Mouse (Mus musculus) heart, embryonic 16.5 days (tissue): ENCODE measurements around the gene Prdm10. TPM values are rescaled to one million over a fixed set of nuclear protein-coding genes. Genes with fewer than 3 reads are reported as not detected.

Experiments
- ATAC-seq: fragments of 200-750 bp; cut with Nextera tagmentation; replicated peaks from 2 replicates; pipeline ENCODE4 v1.8.0; 2017; ENCODE audit warnings: moderate number of reproducible peaks; ENCODE audit not compliant: insufficient read depth, low FRiP score; ENCODE audit errors: extremely low read depth
- H3K27ac ChIP-seq: fragments of 300-500 bp; sonication (generic); 2 replicates; pipeline ENCODE4 v1.5.1; 2014; ENCODE audit warnings: mild to moderate bottlenecking, low read length, control low read depth, moderate library complexity
- H3K27me3 ChIP-seq: fragments of 300-500 bp; sonication (generic); 2 replicates; pipeline ENCODE4 v1.6.1; 2014; ENCODE audit warnings: low read length, mixed read lengths; ENCODE audit not compliant: control insufficient read depth, insufficient read depth
- H3K36me3 ChIP-seq: fragments of 300-500 bp; sonication (generic); 2 replicates; pipeline ENCODE4 v1.6.1; 2014; ENCODE audit not compliant: control insufficient read depth, insufficient read depth
- H3K4me1 ChIP-seq: fragments of 300-500 bp; sonication (generic); 2 replicates; pipeline ENCODE4 v1.6.1; 2014; ENCODE audit warnings: low read length, mixed read lengths; ENCODE audit not compliant: control insufficient read depth, insufficient read depth
- H3K4me2 ChIP-seq: fragments of 300-500 bp; sonication (generic); 2 replicates; pipeline ENCODE4 v1.6.1; 2014; ENCODE audit warnings: low read depth, mild to moderate bottlenecking, control low read depth, low read length
- H3K4me3 ChIP-seq: fragments of 300-500 bp; sonication (generic); 2 replicates; pipeline ENCODE4 v1.5.1; 2014; ENCODE audit warnings: mild to moderate bottlenecking, control low read depth, low read length
- H3K9ac ChIP-seq: fragments of 300-500 bp; sonication (generic); 2 replicates; pipeline ENCODE4 v1.6.1; 2014; ENCODE audit warnings: low read length, control low read depth
- H3K9me3 ChIP-seq: fragments of 300-500 bp; sonication (generic); replicated peaks from 2 replicates; pipeline ENCODE4 v1.6.1; 2016; ENCODE audit warnings: low read length; ENCODE audit not compliant: control insufficient read depth
- WGBS: fragments of 180-500 bp; shearing (Covaris S2); extraction: QIAGEN DNeasy Blood & Tissue Kit; methylation state at CpG from one replicate; pipeline ENCODE4 v1.1.7; 2014; 5-methylcytosine and 5-hydroxymethylcytosine counted together
- polyA plus RNA-seq: library from polyadenylated mRNA; unstranded; fragments of >200 nt; fragmentation: Nextera tagmentation; extraction: Ambion mirVana; gene quantifications from 2 replicates; pipeline ENCODE4 v1.2.1, GENCODE M21; 2015

Prdm10 gene
- polyA plus RNA-seq, 1 experiment from 2014 or later: 3.5 TPM

- WGBS: 75% methylated on average over 3 of the region's 3 CpGs
- H3K27me3 ChIP-seq: no peaks in the 10 kb centered on the region
- no peak for ATAC-seq
- no peak overlapping the region for H3K27ac ChIP-seq
- H3K9me3 ChIP-seq: no peaks in the 10 kb centered on the region
- peaks cover 9% of the 10 kb centered on the region for H3K36me3 ChIP-seq
- H3K4me1 ChIP-seq: no peaks in the 10 kb centered on the region
- H3K4me3 ChIP-seq: no peak overlapping the region
- no peak overlapping the region for H3K9ac ChIP-seq
- no peak overlapping the region for H3K4me2 ChIP-seq
Observed at GRCm38 (mm10) chr9:31330816-31331215, 50.5 kb downstream of the Prdm10 start.

GRCm38 (mm10) chr9:31331246-31331645 lies 50.9 kb downstream of the Prdm10 start:
- no peaks in the 10 kb centered on the region for H3K27me3 ChIP-seq
- 68% methylated on average over 4 of the region's 4 CpGs for WGBS
- no peaks in the 10 kb centered on the region for H3K4me1 ChIP-seq
- no peak overlapping the region for H3K4me3 ChIP-seq
- no peak overlapping the region for H3K9ac ChIP-seq
- H3K4me2 ChIP-seq: no peak overlapping the region
- no peak for ATAC-seq
- H3K9me3 ChIP-seq: no peaks in the 10 kb centered on the region
- H3K36me3 ChIP-seq: peaks cover 10% of the 10 kb centered on the region
- H3K27ac ChIP-seq: no peak overlapping the region

- H3K9ac ChIP-seq: no peak overlapping the region
- H3K4me1 ChIP-seq: no peaks in the 10 kb centered on the region
- H3K4me2 ChIP-seq: no peak overlapping the region
- ATAC-seq: no peak
- H3K9me3 ChIP-seq: no peaks in the 10 kb centered on the region
- no peak overlapping the region for H3K4me3 ChIP-seq
- no peaks in the 10 kb centered on the region for H3K27me3 ChIP-seq
- H3K27ac ChIP-seq: no peak overlapping the region
- 58% methylated on average over 3 of the region's 3 CpGs for WGBS
- peaks cover 13% of the 10 kb centered on the region for H3K36me3 ChIP-seq
Observed at GRCm38 (mm10) chr9:31331906-31332305, 51.6 kb downstream of the Prdm10 start.

GRCm38 (mm10) chr9:31332826-31333225 lies 52.5 kb downstream of the Prdm10 start:
- Histone ChIP-seq H3K27me3 (no peaks in the 10 kb centered on the region), H3K9ac (no peak overlapping the region), H3K27ac (no peak overlapping the region), H3K36me3 (peaks cover 8% of the 10 kb centered on the region), H3K9me3 (no peaks in the 10 kb centered on the region), H3K4me3 (no peak overlapping the region), H3K4me2 (no peak overlapping the region), H3K4me1 (no peaks in the 10 kb centered on the region)
- no peak for ATAC-seq

- H3K4me3 ChIP-seq: no peak overlapping the region
- 91% methylated on average over 6 of the region's 6 CpGs for WGBS
- ATAC-seq: no peak
- no peak overlapping the region for H3K9ac ChIP-seq
- no peak overlapping the region for H3K4me2 ChIP-seq
- H3K27me3 ChIP-seq: no peaks in the 10 kb centered on the region
- no peaks in the 10 kb centered on the region for H3K9me3 ChIP-seq
- H3K36me3 ChIP-seq: peaks cover 6% of the 10 kb centered on the region; the same call in 1 of the 2 replicates
- no peaks in the 10 kb centered on the region for H3K4me1 ChIP-seq
- no peak overlapping the region for H3K27ac ChIP-seq
Observed at GRCm38 (mm10) chr9:31334991-31335390, 54.7 kb downstream of the Prdm10 start.

- no peaks in the 10 kb centered on the region for H3K36me3 ChIP-seq
- ATAC-seq: no peak
- H3K9me3 ChIP-seq: no peaks in the 10 kb centered on the region
- WGBS: 63% methylated on average over 11 of the region's 11 CpGs
- H3K4me2 ChIP-seq: no peak overlapping the region
- no peak overlapping the region for H3K4me3 ChIP-seq
- no peak overlapping the region for H3K9ac ChIP-seq
- H3K4me1 ChIP-seq: no peaks in the 10 kb centered on the region
- no peaks in the 10 kb centered on the region for H3K27me3 ChIP-seq
- H3K27ac ChIP-seq: no peak overlapping the region
Observed at GRCm38 (mm10) chr9:31344289-31344831, 64.0 kb downstream of the Prdm10 start.

- WGBS: 71% methylated on average over 15 of the region's 15 CpGs
- ATAC-seq: no peak
Observed at GRCm38 (mm10) chr9:31346575-31347080, 66.3 kb downstream of the Prdm10 start.

GRCm38 (mm10) chr9:31348458-31348857 lies 68.1 kb downstream of the Prdm10 start:
- no peak overlapping the region for H3K9ac ChIP-seq

More at GRCm38 (mm10) chr9:31346575-31347080, 66.3 kb downstream of the Prdm10 start:
- Histone ChIP-seq H3K36me3 (no peaks in the 10 kb centered on the region), H3K9ac (no peak overlapping the region), H3K27me3 (no peaks in the 10 kb centered on the region), H3K4me3 (no peak overlapping the region), H3K4me2 (no peak overlapping the region), H3K27ac (no peak overlapping the region), H3K4me1 (no peaks in the 10 kb centered on the region), H3K9me3 (no peaks in the 10 kb centered on the region)

GRCm38 (mm10) chr9:31348915-31349314 lies 68.6 kb downstream of the Prdm10 start:
- no peak overlapping the region for H3K27ac ChIP-seq
- H3K4me2 ChIP-seq: no peak overlapping the region
- no peaks in the 10 kb centered on the region for H3K4me1 ChIP-seq
- no peaks in the 10 kb centered on the region for H3K36me3 ChIP-seq
- H3K9ac ChIP-seq: no peak overlapping the region
- no peak overlapping the region for H3K4me3 ChIP-seq
- no peaks in the 10 kb centered on the region for H3K9me3 ChIP-seq
- ATAC-seq: peak; percentile 28
- H3K27me3 ChIP-seq: no peaks in the 10 kb centered on the region
- 63% methylated on average over 11 of the region's 11 CpGs for WGBS

More at GRCm38 (mm10) chr9:31348458-31348857, 68.1 kb downstream of the Prdm10 start:
- Histone ChIP-seq H3K27me3 (no peaks in the 10 kb centered on the region), H3K36me3 (no peaks in the 10 kb centered on the region), H3K27ac (no peak overlapping the region), H3K4me2 (no peak overlapping the region), H3K4me1 (no peaks in the 10 kb centered on the region), H3K4me3 (no peak overlapping the region), H3K9me3 (no peaks in the 10 kb centered on the region)
- no peak for ATAC-seq
- WGBS: 69% methylated on average over 4 of the region's 4 CpGs
